ENCODE assay signal across 8 mouse cellular contexts in the genomic region with DNA sequence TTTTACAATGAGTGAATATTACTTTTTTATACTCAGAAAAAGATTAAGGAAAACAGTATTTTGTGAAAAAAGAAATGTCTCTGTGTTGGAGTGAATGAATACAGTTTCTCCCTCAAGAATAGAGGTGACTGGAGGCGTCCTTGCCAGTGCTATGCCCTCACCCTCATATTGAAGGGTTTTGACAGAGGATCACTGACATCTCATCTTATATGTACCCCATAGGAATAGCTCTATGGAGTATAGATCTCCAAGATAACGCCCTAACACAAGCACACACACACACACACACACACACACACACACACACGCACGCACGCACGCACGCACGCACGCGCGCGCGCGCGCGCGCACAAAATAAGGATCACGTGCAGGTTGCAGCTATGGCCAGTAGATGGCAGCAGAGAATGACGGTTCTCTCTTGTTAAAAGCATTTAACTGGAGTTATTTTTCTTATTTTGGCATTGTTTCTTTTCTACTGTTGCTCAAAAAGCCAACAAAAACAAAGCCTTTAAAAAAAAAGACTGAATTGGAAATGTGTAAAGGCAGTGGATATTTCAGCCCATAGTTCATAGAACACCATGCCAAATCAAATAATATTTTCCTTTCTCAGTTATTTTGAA. TPM values are rescaled to one million over a fixed set of nuclear protein-coding genes. Genes with fewer than 3 reads are reported as not detected.
A peak's percentile ranks its signal among the peaks of the same experiment; 100 is the strongest.
DNase-seq lines count a peak whose midpoint lies in the region; ATAC-seq lines count a peak whose summit lies in the region.

No protein-coding gene starts in this region.

- intact Hi-C loops in left cerebral cortex, postnatal 10 days (cut with DNase I), result no loop called here

- no peak overlapping the region for H3K9ac ChIP-seq in hindbrain, embryonic 16.5 days (ENCODE audit: low read depth, low read length)

- no peaks in the 10 kb centered on the region for H3K27me3 ChIP-seq in hindbrain, embryonic 16.5 days (replicated peaks; ENCODE audit: control insufficient read depth, insufficient read depth, low read length)
- peaks cover 29% of the 10 kb centered on the region for H3K27me3 ChIP-seq in megakaryocyte, embryonic 14.5 days (replicated peaks)

- no peaks in the 10 kb centered on the region for H3K36me3 ChIP-seq in hindbrain, embryonic 16.5 days (ENCODE audit: control insufficient read depth, insufficient read depth, low read length)
- no peaks in the 10 kb centered on the region for H3K36me3 ChIP-seq in megakaryocyte, embryonic 14.5 days (replicated peaks; ENCODE audit: low read length)

- H3K9me3 ChIP-seq in hindbrain, embryonic 16.5 days (ENCODE audit: control insufficient read depth, low read length), result no peaks in the 10 kb centered on the region
- H3K9me3 ChIP-seq in megakaryocyte, embryonic 14.5 days, result peaks cover 5% of the 10 kb centered on the region; the same call in 1 of the 2 replicates

- H3K27ac ChIP-seq in hindbrain, embryonic 16.5 days (ENCODE audit: low read depth, low read length), result no peak overlapping the region

- ATAC-seq in hindbrain, embryonic 16.5 days, result peak; percentile 73; the same call in 1 of the 2 replicates

- no peaks in the 10 kb centered on the region for H3K4me1 ChIP-seq in hindbrain, embryonic 16.5 days (ENCODE audit: control insufficient read depth, insufficient read depth, low read depth, low read length)
- H3K4me1 ChIP-seq in megakaryocyte, embryonic 14.5 days, result peaks cover 5% of the 10 kb centered on the region; the same call in 1 of the 2 replicates

- DNase-seq in ovary, postnatal 14 days (ENCODE audit: low spot score), result peak; percentile 48
- no peak for DNase-seq in ovary, adult 18-20 months (ENCODE audit: low spot score)
- peak; percentile 66 for DNase-seq in cerebellum, adult 9-11 months
- DNase-seq in frontal cortex, postnatal 14 days (ENCODE audit: low spot score in 2 of 2), result peak; percentile 44
- DNase-seq in left cerebral cortex, postnatal 10 days (ENCODE audit: extremely low spot score in 1 of 2, low spot score in 2 of 2), result peak; percentile 11 to 65
- peak; percentile 67 for DNase-seq in right cerebral cortex, postnatal 4 days

- peak overlapping the region; percentile 49 for H3K4me2 ChIP-seq in hindbrain, embryonic 16.5 days (ENCODE audit: low read length)

- H3K4me3 ChIP-seq in hindbrain, embryonic 16.5 days (ENCODE audit: low read length), result peak overlapping the region; percentile 27
- peak overlapping the region; percentile 83 for H3K4me3 ChIP-seq in megakaryocyte, embryonic 14.5 days (replicated peaks)

- WGBS in hindbrain, embryonic 16.5 days, result 30% methylated on average over 18 of the region's 19 CpGs

RNA-seq across cellular contexts. Expression of a gene that starts 49.5 kb away (rescaled TPM):
- 4.7 and 5.0 TPM in 2 replicates for polyA plus RNA-seq in hindbrain, embryonic 16.5 days (2015; fragmentation: Nextera tagmentation; extraction: Ambion mirVana)
- total RNA-seq in left cerebral cortex, postnatal 10 days (2021), result 10 to 100 TPM; 14.9 to 16.6 TPM
- polyA plus RNA-seq in megakaryocyte, embryonic 14.5 days (2012; ENCODE audit: insufficient read depth, low replicate concordance), result 0.22 TPM in 1 of 2 replicates, not detected in the other
